Mouse (Mus musculus) small intestine, adult 2 months (tissue): ENCODE data around the gene Gpr150. TPM values are rescaled to one million over a fixed set of nuclear protein-coding genes. Genes with fewer than 3 reads are reported as not detected.
A peak's percentile ranks its signal among the peaks of the same experiment; 100 is the strongest.

Experiments
- H3K27ac ChIP-seq: fragments of 200-500 bp; 2 replicates; pipeline ENCODE4 v1.5.1; 2012; ENCODE audit warnings: low read depth, low read length, control low read depth, inconsistent platforms; ENCODE audit not compliant: insufficient read depth
- H3K27me3 ChIP-seq: fragments of 200-500 bp; 2 replicates; pipeline ENCODE4 v1.6.1; 2012; ENCODE audit warnings: mild to moderate bottlenecking, moderate library complexity, low read length, inconsistent platforms; ENCODE audit not compliant: control insufficient read depth, insufficient read depth
- H3K36me3 ChIP-seq: fragments of 200-500 bp; 2 replicates; pipeline ENCODE4 v1.6.1; 2012; ENCODE audit warnings: mild to moderate bottlenecking, low read length, control low read depth, inconsistent platforms; ENCODE audit not compliant: control insufficient read depth, insufficient read depth
- H3K4me1 ChIP-seq: fragments of 200-500 bp; 2 replicates; pipeline ENCODE4 v1.6.1; 2012; ENCODE audit warnings: low read length, inconsistent platforms, mixed read lengths; ENCODE audit not compliant: control insufficient read depth, insufficient read depth, insufficient read length
- H3K4me3 ChIP-seq: fragments of 200-500 bp; 2 replicates; pipeline ENCODE4 v1.5.1; 2012; ENCODE audit warnings: low read depth, mild to moderate bottlenecking, control low read depth, inconsistent platforms, low read length, moderate library complexity
- CTCF ChIP-seq: fragments of 200-500 bp; IDR thresholded peaks from 2 replicates; pipeline ENCODE4 v1.5.1; 2012; ENCODE audit warnings: low read depth, mild to moderate bottlenecking, control low read depth, inconsistent platforms, low read length, moderate library complexity, mixed read lengths; ENCODE audit not compliant: insufficient replicate concordance, insufficient read length; ENCODE audit errors: extremely low read depth
- POLR2A ChIP-seq: fragments of 200-500 bp; IDR thresholded peaks from 2 replicates; pipeline ENCODE4 v1.6.1; 2012; ENCODE audit warnings: low read depth, mild to moderate bottlenecking, control low read depth, inconsistent platforms, low read length, moderate library complexity
- WGBS: fragments of 180-500 bp; shearing (Covaris S2); methylation state at CpG from one replicate; pipeline ENCODE4 v1.1.7; 2018; 5-methylcytosine and 5-hydroxymethylcytosine counted together
- polyA plus RNA-seq: library from polyadenylated mRNA; depleted of rRNA; stranded (reverse); fragments of >200 nt; gene quantifications from 2 replicates; pipeline ENCODE4 v1.2.3, GENCODE M21; 2012; rRNA removed

The Gpr150 gene
- polyA plus RNA-seq, 1 experiment = 0.05 TPM

GRCm38 (mm10) chr13:76042455-76042854 is 14.3 kb downstream of the Gpr150 start:
- H3K36me3 ChIP-seq = no peaks in the 10 kb centered on the region
- WGBS = 37% methylated on average over 1 of the region's 1 CpGs
- no peak overlapping the region for H3K4me3 ChIP-seq
- no peaks in the 10 kb centered on the region for H3K27me3 ChIP-seq
- no peak for TF ChIP-seq CTCF
- no peak for TF ChIP-seq POLR2A
- H3K4me1 ChIP-seq = no peaks in the 10 kb centered on the region
- H3K27ac ChIP-seq = no peak overlapping the region

- H3K4me1 ChIP-seq = no peaks in the 10 kb centered on the region
- no peaks in the 10 kb centered on the region for H3K27me3 ChIP-seq
- no peaks in the 10 kb centered on the region for H3K36me3 ChIP-seq
- 65% methylated on average over 3 of the region's 3 CpGs for WGBS
- no peak for TF ChIP-seq POLR2A
- no peak for TF ChIP-seq CTCF
- no peak overlapping the region for H3K27ac ChIP-seq
- H3K4me3 ChIP-seq = no peak overlapping the region
Measured at GRCm38 (mm10) chr13:76024588-76024987, 32.2 kb downstream of the Gpr150 start.

GRCm38 (mm10) chr13:76021782-76022181 is 35.0 kb downstream of the Gpr150 start:
- H3K27ac ChIP-seq = no peak overlapping the region
- TF ChIP-seq POLR2A (no peak), CTCF (no peak)
- H3K4me1 ChIP-seq = peaks cover 3% of the 10 kb centered on the region; the same call in 1 of the 2 replicates
- no peak overlapping the region for H3K4me3 ChIP-seq
- 91% methylated on average over 2 of the region's 2 CpGs for WGBS
- H3K27me3 ChIP-seq = no peaks in the 10 kb centered on the region
- no peaks in the 10 kb centered on the region for H3K36me3 ChIP-seq

DNA sequence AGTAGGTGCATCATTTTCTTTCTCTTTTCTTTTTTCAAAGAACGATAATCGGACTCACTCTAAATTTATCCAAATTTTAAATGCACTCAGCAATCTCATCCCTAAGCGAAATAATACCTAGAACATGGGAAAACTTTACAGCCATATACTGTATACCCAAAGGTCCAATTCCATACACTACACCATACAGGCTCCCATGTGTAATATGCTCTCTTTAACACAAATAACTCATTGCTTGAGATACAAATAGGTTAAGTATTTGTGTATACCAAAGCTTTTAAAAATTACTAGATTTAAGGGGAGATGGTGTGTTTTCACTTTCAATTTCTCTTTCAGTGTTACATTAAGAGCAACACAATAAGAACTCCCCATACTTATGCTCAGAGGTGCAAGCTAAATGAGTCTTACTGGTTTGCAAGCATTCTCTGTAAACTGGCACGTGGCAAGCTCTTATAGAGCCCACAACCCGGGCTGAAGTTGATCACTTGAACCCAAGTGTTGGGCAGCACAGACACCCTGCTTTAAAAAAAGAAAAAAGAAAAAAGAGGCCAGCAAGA is 37.9 kb downstream of the Gpr150 start:
- WGBS = 18% methylated on average over 5 of the region's 5 CpGs
- H3K4me3 ChIP-seq = peak overlapping the region; percentile 73
- TF ChIP-seq POLR2A (no peak), CTCF (no peak)
- H3K4me1 ChIP-seq = peaks cover 3% of the 10 kb centered on the region; the same call in 1 of the 2 replicates
- H3K27ac ChIP-seq = peak overlapping the region; percentile 85
- H3K36me3 ChIP-seq = 0 out of 2 replicates have a peak, but pooled peaks cover 1% of the 10 kb centered on the region
- no peaks in the 10 kb centered on the region for H3K27me3 ChIP-seq

DNA sequence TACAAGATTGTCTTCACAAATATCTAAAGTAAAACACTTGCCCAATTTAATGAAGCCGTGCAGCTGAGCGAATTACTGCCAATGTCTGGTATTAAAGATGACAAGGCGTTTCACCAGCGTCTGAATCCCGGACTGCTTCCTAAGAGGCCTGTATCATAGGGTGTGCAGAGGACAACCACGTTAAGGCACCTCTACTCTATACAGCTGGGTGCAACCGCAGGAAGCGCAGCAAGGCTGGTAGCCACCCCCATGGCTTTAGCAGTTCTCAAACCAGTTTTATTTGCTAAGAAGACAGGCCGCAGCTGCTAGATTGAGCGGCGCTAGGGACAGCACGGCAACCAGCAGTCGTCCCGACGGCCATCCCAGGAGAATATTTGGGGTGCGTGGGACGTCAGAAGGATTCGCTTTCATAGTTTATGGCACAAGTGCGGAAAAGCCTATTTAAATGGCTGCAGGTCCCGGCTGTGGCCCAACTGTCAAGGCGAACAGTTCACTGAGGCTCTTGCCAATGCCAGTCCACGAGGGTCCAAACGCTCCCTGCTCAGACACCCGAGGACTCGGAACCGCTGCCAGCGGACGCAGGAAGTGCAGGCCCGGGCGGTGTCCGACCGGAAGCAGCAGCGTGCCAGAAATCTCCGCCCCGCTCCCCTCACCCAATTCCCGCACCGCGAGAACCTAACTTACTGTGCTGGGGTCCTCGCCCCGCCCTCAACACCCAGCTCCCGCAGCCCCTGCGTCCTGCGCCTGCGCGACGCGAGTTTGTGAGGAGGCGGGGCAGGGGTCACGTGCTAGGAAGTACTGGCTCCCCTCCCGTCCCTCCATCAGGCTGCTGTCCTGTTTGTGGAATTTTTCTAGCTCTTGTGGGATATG is 38.6 kb downstream of the Gpr150 start, which contains the start of gene Rfesd:
Rfesd (minus strand) TSS at position 746 of the 870 bp plus-strand sequence.
- TF ChIP-seq POLR2A = peak; percentile 53
- TF ChIP-seq CTCF = peak; percentile 22; the same call in 1 of the 2 replicates
- under 1% methylated on average over 50 of the region's 50 CpGs for WGBS
- 0 out of 2 replicates have a peak, but pooled peaks cover 1% of the 10 kb centered on the region for H3K36me3 ChIP-seq
- H3K27ac ChIP-seq = peak within 1 kb of the TSS; percentile 85
- H3K4me3 ChIP-seq = peak within 1 kb of the TSS; percentile 73
- peaks cover 3% of the 10 kb centered on the region; the same call in 1 of the 2 replicates for H3K4me1 ChIP-seq
- no peaks in the 10 kb centered on the region for H3K27me3 ChIP-seq

- 0 out of 2 replicates have a peak, but pooled peaks cover 1% of the 10 kb centered on the region for H3K36me3 ChIP-seq
- WGBS = 50% methylated on average over 4 of the region's 4 CpGs
- H3K4me1 ChIP-seq = peaks cover 3% of the 10 kb centered on the region; the same call in 1 of the 2 replicates
- TF ChIP-seq POLR2A (no peak), CTCF (no peak)
- no peak overlapping the region for H3K4me3 ChIP-seq
- no peaks in the 10 kb centered on the region for H3K27me3 ChIP-seq
- H3K27ac ChIP-seq = peak overlapping the region; percentile 84
Measured at GRCm38 (mm10) chr13:76017465-76017864, 39.3 kb downstream of the Gpr150 start.

DNA sequence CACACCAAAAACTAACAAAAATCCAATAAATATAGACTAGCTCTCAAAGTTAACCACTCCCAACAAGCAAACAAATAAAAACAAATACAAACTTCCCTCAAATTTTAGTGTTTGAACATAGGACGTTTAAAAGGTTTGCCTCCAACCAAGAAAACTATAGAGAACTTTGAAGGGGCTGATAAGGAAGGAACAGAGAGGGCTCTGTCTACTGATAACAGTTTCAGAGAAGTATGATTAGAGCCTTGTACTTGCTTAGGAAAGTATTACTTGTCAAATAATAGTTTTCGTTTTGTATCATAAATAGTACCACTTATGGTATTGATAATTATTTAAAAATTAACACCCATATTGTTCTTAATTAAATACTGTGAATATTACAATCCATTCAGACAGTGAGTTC is 42.3 kb downstream of the Gpr150 start:
- Histone ChIP-seq H3K4me3 (no peak overlapping the region), H3K4me1 (peaks cover 3% of the 10 kb centered on the region; the same call in 1 of the 2 replicates), H3K27me3 (no peaks in the 10 kb centered on the region), H3K36me3 (0 out of 2 replicates have a peak, but pooled peaks cover 1% of the 10 kb centered on the region), H3K27ac (no peak overlapping the region)
- WGBS = 40% methylated on average over 2 of the region's 2 CpGs
- no peak for TF ChIP-seq CTCF
- no peak for TF ChIP-seq POLR2A

Other genes starting within 250 kb of the Gpr150 start
- 63.7 and 205 TPM in 2 replicates for gene Glrx, start 217.1 kb downstream of the Gpr150 start, polyA plus RNA-seq
- 3.9 and 8.3 TPM in 2 replicates for gene Rhobtb3, start 113.1 kb downstream of the Gpr150 start, polyA plus RNA-seq
- not detected in 2 replicates for gene Spata9, start 89.8 kb downstream of the Gpr150 start, polyA plus RNA-seq
- gene Rfesd, start 38.3 kb downstream of the Gpr150 start, polyA plus RNA-seq = 1.5 and 2.0 TPM in 2 replicates
- gene Arsk, start 41.7 kb upstream of the Gpr150 start, polyA plus RNA-seq = 0.93 and 1.2 TPM in 2 replicates
- gene Ttc37, start 41.7 kb upstream of the Gpr150 start, polyA plus RNA-seq = 2.8 and 4.5 TPM in 2 replicates
- gene Fam81b, start 248.1 kb upstream of the Gpr150 start, polyA plus RNA-seq = not detected in 2 replicates